Mouse (Mus musculus): ENCODE measurements at regions not wholly inside any gene's neighbourhood (a gene's known extent, or its start where the extent isn't known, plus 50 kb on each side); places are given as distances from the start of the nearest gene placed in this dataset.

GRCm38 (mm10) chr11:114129270-114129669 lies 62.4 kb upstream of the Sdk2 start:
- DNase-seq: no peak

DNA sequence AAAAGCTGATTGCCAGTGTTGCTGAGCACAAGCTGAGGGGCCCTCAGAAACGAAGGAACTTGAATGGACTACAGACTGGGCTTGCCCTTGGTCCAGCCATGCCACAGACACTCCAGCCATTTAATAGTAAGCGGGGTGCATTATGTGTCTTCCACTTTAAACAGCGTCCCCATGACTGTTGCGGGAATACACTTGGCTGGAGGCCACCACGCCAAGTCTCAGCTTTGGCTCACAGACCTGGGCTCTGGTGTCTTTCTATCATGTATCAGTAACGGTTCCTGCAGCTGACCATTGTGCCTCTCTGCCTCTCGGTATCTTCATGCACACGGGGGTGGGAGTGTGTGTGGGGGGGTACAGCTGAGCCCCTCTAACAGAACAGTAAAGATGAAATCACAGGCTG lies 62.0 kb upstream of the Sdk2 start:
- DNase-seq: no peak

- no peak for DNase-seq
Observed at GRCm38 (mm10) chr11:114127426-114127825, 60.6 kb upstream of the Sdk2 start.

DNA sequence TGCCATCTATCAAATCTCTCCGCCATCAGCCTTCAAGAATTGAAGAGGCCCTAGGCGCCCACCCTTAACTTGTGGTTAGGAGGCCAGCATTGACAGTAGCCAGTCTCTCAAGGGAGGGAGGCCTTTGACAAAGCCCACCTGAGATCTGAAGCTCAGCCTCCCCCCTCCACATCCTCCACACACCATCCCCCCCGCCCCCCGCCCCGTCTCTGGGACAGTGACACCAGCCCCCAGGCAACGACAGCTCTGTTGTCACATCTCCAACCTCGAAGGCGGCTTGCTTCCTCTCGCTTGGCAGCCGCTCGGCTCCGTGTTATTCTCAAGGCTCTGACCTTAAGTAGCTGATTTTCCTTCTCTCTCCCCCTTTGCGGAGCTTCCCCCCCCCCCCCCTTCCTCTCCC lies 55.3 kb upstream of the Sdk2 start:
- no peak for DNase-seq

- DNase-seq: no peak
Observed at GRCm38 (mm10) chr11:114119135-114119534, 52.3 kb upstream of the Sdk2 start.

Data from lung, postnatal 14 days (tissue).